ENCODE assay signal across 8 mouse cellular contexts in the genomic region with DNA sequence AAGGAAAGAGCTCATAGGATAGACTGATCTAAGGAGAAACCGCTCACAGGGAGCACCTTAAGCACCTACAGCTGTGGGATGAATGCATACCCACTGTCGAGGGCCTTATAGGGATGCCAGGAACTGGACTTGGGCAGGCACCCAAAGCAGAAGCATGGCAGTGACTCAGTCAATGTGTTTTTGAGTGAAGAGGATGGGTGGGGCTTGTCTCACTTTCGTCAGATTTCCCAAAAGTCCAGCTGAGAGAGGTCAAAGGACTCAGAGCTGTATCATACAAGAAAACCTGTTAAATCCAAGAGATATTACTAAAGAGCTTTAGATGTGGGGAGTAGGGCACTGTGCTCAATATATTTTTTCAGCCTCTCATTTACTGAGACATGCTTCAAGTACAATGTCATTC.
DNase-seq lines count a peak whose midpoint lies in the region; ATAC-seq and TF ChIP-seq lines count a peak whose summit lies in the region.

No protein-coding gene starts in this region.

- H3K4me3 ChIP-seq in kidney, embryonic 14.5 days (ENCODE audit: low read length) = no peak overlapping the region
- 0 out of 2 replicates have a peak overlapping the region, but pooled peaks have one; percentile 56 for H3K4me3 ChIP-seq in embryonic facial prominence, embryonic 13.5 days
- peak overlapping the region; percentile 31 for H3K4me3 ChIP-seq in kidney, adult 2 months (ENCODE audit: insufficient read depth, low read depth, low read length)
- no peak overlapping the region for H3K4me3 ChIP-seq in hindbrain, embryonic 13.5 days
- no peak overlapping the region for H3K4me3 ChIP-seq in hindbrain, embryonic 11.5 days (ENCODE audit: low read depth, low read length)

- H3K4me1 ChIP-seq in kidney, embryonic 14.5 days (ENCODE audit: control insufficient read depth, insufficient read depth, low read length) = peaks cover 9% of the 10 kb centered on the region; the same call in 1 of the 2 replicates
- peaks cover 19% of the 10 kb centered on the region for H3K4me1 ChIP-seq in embryonic facial prominence, embryonic 13.5 days
- H3K4me1 ChIP-seq in kidney, adult 2 months (ENCODE audit: control insufficient read depth, insufficient read depth, low read length) = peaks cover 34% of the 10 kb centered on the region
- H3K4me1 ChIP-seq in hindbrain, embryonic 13.5 days (replicated peaks) = peaks cover 21% of the 10 kb centered on the region
- H3K4me1 ChIP-seq in hindbrain, embryonic 11.5 days (replicated peaks; ENCODE audit: control insufficient read depth, insufficient read depth, low read length) = no peaks in the 10 kb centered on the region; the same call in 1 of the 2 replicates

- no peak overlapping the region for H3K27ac ChIP-seq in kidney, embryonic 14.5 days (ENCODE audit: low read depth, low read length)
- no peak overlapping the region for H3K27ac ChIP-seq in embryonic facial prominence, embryonic 13.5 days
- H3K27ac ChIP-seq in kidney, adult 2 months (ENCODE audit: insufficient read depth, low read depth, low read length) = peak overlapping the region; percentile 61
- H3K27ac ChIP-seq in hindbrain, embryonic 13.5 days = no peak overlapping the region
- H3K27ac ChIP-seq in hindbrain, embryonic 11.5 days (ENCODE audit: low read depth, low read length) = no peak overlapping the region

- no peak overlapping the region for H3K4me2 ChIP-seq in kidney, embryonic 14.5 days (replicated peaks; ENCODE audit: low read depth, low read length)
- peak overlapping the region; percentile 62 for H3K4me2 ChIP-seq in embryonic facial prominence, embryonic 13.5 days
- no peak overlapping the region for H3K4me2 ChIP-seq in hindbrain, embryonic 13.5 days
- H3K4me2 ChIP-seq in hindbrain, embryonic 11.5 days (replicated peaks; ENCODE audit: low read depth, low read length) = no peak overlapping the region

- peak; percentile 63 for DNase-seq in kidney, adult 18-20 months
- DNase-seq in kidney, adult 2 months = peak; percentile 81
- peak; percentile 74 for DNase-seq in lung, postnatal 14 days
- DNase-seq in layer of hippocampus, adult 9-11 months = no peak
- DNase-seq in hindbrain, embryonic 11.5 days (ENCODE audit: low spot score) = no peak

- no peak for ATAC-seq in kidney, embryonic 14.5 days (ENCODE audit: low FRiP score, low TSS enrichment)
- no peak for ATAC-seq in embryonic facial prominence, embryonic 13.5 days (ENCODE audit: insufficient number of reproducible peaks, insufficient read depth, low FRiP score, low TSS enrichment, low read depth)
- ATAC-seq in hindbrain, embryonic 13.5 days (ENCODE audit: low FRiP score) = no peak
- no peak for ATAC-seq in hindbrain, embryonic 11.5 days (ENCODE audit: low FRiP score)

- no peaks in the 10 kb centered on the region for H3K36me3 ChIP-seq in kidney, embryonic 14.5 days (ENCODE audit: control insufficient read depth, insufficient read depth, low read length)
- no peaks in the 10 kb centered on the region for H3K36me3 ChIP-seq in embryonic facial prominence, embryonic 13.5 days
- no peaks in the 10 kb centered on the region for H3K36me3 ChIP-seq in kidney, adult 2 months (ENCODE audit: control insufficient read depth, insufficient read depth, low read length)
- no peaks in the 10 kb centered on the region for H3K36me3 ChIP-seq in hindbrain, embryonic 13.5 days
- no peaks in the 10 kb centered on the region for H3K36me3 ChIP-seq in hindbrain, embryonic 11.5 days (ENCODE audit: control insufficient read depth, insufficient read depth, low read length)

- no peaks in the 10 kb centered on the region for H3K9me3 ChIP-seq in kidney, embryonic 14.5 days (ENCODE audit: control insufficient read depth, low read length)
- H3K9me3 ChIP-seq in embryonic facial prominence, embryonic 13.5 days = no peaks in the 10 kb centered on the region
- no peaks in the 10 kb centered on the region for H3K9me3 ChIP-seq in hindbrain, embryonic 13.5 days
- H3K9me3 ChIP-seq in hindbrain, embryonic 11.5 days (ENCODE audit: control insufficient read depth, low read length) = no peaks in the 10 kb centered on the region

- no peaks in the 10 kb centered on the region for H3K27me3 ChIP-seq in kidney, embryonic 14.5 days (ENCODE audit: control insufficient read depth, insufficient read depth, low read length)
- H3K27me3 ChIP-seq in embryonic facial prominence, embryonic 13.5 days = no peaks in the 10 kb centered on the region
- no peaks in the 10 kb centered on the region for H3K27me3 ChIP-seq in kidney, adult 2 months (replicated peaks; ENCODE audit: control insufficient read depth, insufficient read depth, low read length)
- no peaks in the 10 kb centered on the region for H3K27me3 ChIP-seq in hindbrain, embryonic 13.5 days
- H3K27me3 ChIP-seq in hindbrain, embryonic 11.5 days (ENCODE audit: control insufficient read depth, insufficient read depth, low read length) = no peaks in the 10 kb centered on the region

- no peak for TF ChIP-seq POLR2A in kidney, adult 2 months (IDR thresholded peaks at IDR 0.05; ENCODE audit: low read depth, low read length)

- H3K9ac ChIP-seq in kidney, embryonic 14.5 days (ENCODE audit: low read depth, low read length) = no peak overlapping the region
- H3K9ac ChIP-seq in embryonic facial prominence, embryonic 13.5 days = no peak overlapping the region
- no peak overlapping the region for H3K9ac ChIP-seq in hindbrain, embryonic 13.5 days
- no peak overlapping the region for H3K9ac ChIP-seq in hindbrain, embryonic 11.5 days (ENCODE audit: low read depth, low read length)

- 84% methylated on average over 3 of the region's 3 CpGs for WGBS in kidney, embryonic 14.5 days
- 73% methylated on average over 3 of the region's 3 CpGs for WGBS in embryonic facial prominence, embryonic 13.5 days
- WGBS in kidney, adult 2 months = 38% methylated on average over 3 of the region's 3 CpGs
- WGBS in hindbrain, embryonic 13.5 days = 80% methylated on average over 3 of the region's 3 CpGs
- 74% methylated on average over 3 of the region's 3 CpGs for WGBS in hindbrain, embryonic 11.5 days

- TF ChIP-seq CTCF in kidney, adult 2 months (conservative IDR thresholded peaks at IDR 0.05; ENCODE audit: insufficient read depth, insufficient read length, low read depth, low read length) = no peak

Comparison
In these comparisons a context has a peak if more than half of its experiments do, and no peak if none do; other contexts are left out.
1. H3K4me3 ChIP-seq: peak in embryonic facial prominence, embryonic 13.5 days (single experiment) and kidney, adult 2 months (single experiment); none in kidney, embryonic 14.5 days (single experiment), hindbrain, embryonic 13.5 days (single experiment) and hindbrain, embryonic 11.5 days (single experiment).
2. DNase-seq: peak in kidney, adult 18-20 months (single experiment), kidney, adult 2 months (single experiment) and lung, postnatal 14 days (single experiment); none in layer of hippocampus, adult 9-11 months (single experiment) and hindbrain, embryonic 11.5 days (single experiment).